ENCODE assay signal across 14 mouse cellular contexts in genomic region chr12:70070306-70070705, GRCm38 (mm10). TPM values are rescaled to one million over a fixed set of nuclear protein-coding genes. Genes with fewer than 3 reads are reported as not detected.
DNase-seq lines count a peak whose midpoint lies in the region; ATAC-seq and TF ChIP-seq lines count a peak whose summit lies in the region.
"Had no signal": no experiment of that assay in that cellular context is flagged by ENCODE, and none has a peak within 500 bp of the region (broad histone marks: within the 10 kb centered on the region; RNA-seq: fewer than 3 reads in every experiment).

No protein-coding gene starts in this region.

- H3K4me3 ChIP-seq in forebrain, embryonic 13.5 days: no peak overlapping the region
- no peak overlapping the region for H3K4me3 ChIP-seq in hindbrain, postnatal 0 days (ENCODE audit: low read length)
- H3K4me3 ChIP-seq in midbrain, embryonic 16.5 days (ENCODE audit: low read depth, low read length): no peak overlapping the region
- no peak overlapping the region for H3K4me3 ChIP-seq in liver, postnatal 0 days (ENCODE audit: low read depth, low read length)
- H3K4me3 ChIP-seq: erythroblast, embryonic 14.5 days; heart, embryonic 15.5 days; lung, embryonic 15.5 days; megakaryocyte, embryonic 14.5 days had no signal

- ATAC-seq in forebrain, embryonic 13.5 days: peak; percentile 55
- ATAC-seq in hindbrain, postnatal 0 days: peak; percentile 16; the same call in 1 of the 2 replicates
- peak; percentile 43; the same call in 1 of the 2 replicates for ATAC-seq in midbrain, embryonic 16.5 days
- ATAC-seq in liver, postnatal 0 days: no peak

- peak; percentile 70 for DNase-seq in embryo, embryonic 10 days (ENCODE audit: low spot score)
- no peak for DNase-seq in hindbrain, postnatal 0 days (ENCODE audit: low spot score)
- DNase-seq in frontal cortex, postnatal 14 days (ENCODE audit: low spot score in 2 of 2): no peak
- DNase-seq in spleen, postnatal 14 days (ENCODE audit: low spot score in 2 of 2): no peak
- no peak for DNase-seq in liver, postnatal 0 days
- DNase-seq in cerebellum, adult 11-12 months: no peak
- DNase-seq: cerebellum, adult 9-11 months; thymus, adult 18-20 months had no signal

- peaks cover 42% of the 10 kb centered on the region for H3K4me1 ChIP-seq in forebrain, embryonic 13.5 days
- H3K4me1 ChIP-seq in hindbrain, postnatal 0 days (ENCODE audit: insufficient read depth, low read length): 0 out of 2 replicates have a peak, but pooled peaks cover 4% of the 10 kb centered on the region
- peaks cover 30% of the 10 kb centered on the region for H3K4me1 ChIP-seq in midbrain, embryonic 16.5 days (ENCODE audit: control insufficient read depth, insufficient read depth, low read length)
- H3K4me1 ChIP-seq in liver, postnatal 0 days (ENCODE audit: insufficient read depth): no peaks in the 10 kb centered on the region
- H3K4me1 ChIP-seq: lung, embryonic 15.5 days had no signal

- no peak for TF ChIP-seq EP300 in liver, postnatal 0 days (IDR thresholded peaks at IDR 0.05; ENCODE audit: low read depth)

- no peaks in the 10 kb centered on the region for H3K27me3 ChIP-seq in forebrain, embryonic 13.5 days
- H3K27me3 ChIP-seq in hindbrain, postnatal 0 days (ENCODE audit: insufficient read depth, low read length): no peaks in the 10 kb centered on the region
- H3K27me3 ChIP-seq in midbrain, embryonic 16.5 days (ENCODE audit: control insufficient read depth, insufficient read depth, low read depth, low read length): no peaks in the 10 kb centered on the region
- no peaks in the 10 kb centered on the region for H3K27me3 ChIP-seq in liver, postnatal 0 days (ENCODE audit: insufficient read depth, low read length)
- H3K27me3 ChIP-seq: heart, embryonic 15.5 days; lung, embryonic 15.5 days; megakaryocyte, embryonic 14.5 days had no signal

- H3K9ac ChIP-seq in forebrain, embryonic 13.5 days: 0 out of 2 replicates have a peak overlapping the region, but pooled peaks have one; percentile 6
- no peak overlapping the region for H3K9ac ChIP-seq in hindbrain, postnatal 0 days (replicated peaks; ENCODE audit: low read length)
- no peak overlapping the region for H3K9ac ChIP-seq in midbrain, embryonic 16.5 days (ENCODE audit: low read depth, low read length)
- H3K9ac ChIP-seq in liver, postnatal 0 days (replicated peaks): no peak overlapping the region
- H3K9ac ChIP-seq: heart, embryonic 15.5 days; lung, embryonic 15.5 days had no signal

- H3K4me2 ChIP-seq in forebrain, embryonic 13.5 days: peak overlapping the region; percentile 31
- H3K4me2 ChIP-seq in hindbrain, postnatal 0 days (ENCODE audit: low read depth, low read length): no peak overlapping the region
- H3K4me2 ChIP-seq in midbrain, embryonic 16.5 days (ENCODE audit: low read length): no peak overlapping the region
- H3K4me2 ChIP-seq in liver, postnatal 0 days (ENCODE audit: low read depth, low read length): no peak overlapping the region
- H3K4me2 ChIP-seq: heart, embryonic 15.5 days; lung, embryonic 15.5 days had no signal

- 6% methylated on average over 4 of the region's 4 CpGs for WGBS in forebrain, embryonic 13.5 days
- 25% methylated on average over 4 of the region's 4 CpGs for WGBS in hindbrain, postnatal 0 days
- 19% methylated on average over 4 of the region's 4 CpGs for WGBS in midbrain, embryonic 16.5 days
- 70% methylated on average over 4 of the region's 4 CpGs for WGBS in liver, postnatal 0 days (ENCODE audit: insufficient replicate concordance)

- no peak for TF ChIP-seq CTCF in hindbrain, postnatal 0 days (IDR thresholded peaks at IDR 0.05; ENCODE audit: low read depth)
- TF ChIP-seq CTCF in liver, postnatal 0 days (IDR thresholded peaks at IDR 0.05; ENCODE audit: low read depth): no peak

- H3K9me3 ChIP-seq in forebrain, embryonic 13.5 days (replicated peaks): no peaks in the 10 kb centered on the region
- H3K9me3 ChIP-seq in hindbrain, postnatal 0 days (ENCODE audit: low read length): no peaks in the 10 kb centered on the region
- no peaks in the 10 kb centered on the region for H3K9me3 ChIP-seq in midbrain, embryonic 16.5 days (replicated peaks; ENCODE audit: control insufficient read depth, low read length, poor library complexity, severe bottlenecking)
- no peaks in the 10 kb centered on the region for H3K9me3 ChIP-seq in liver, postnatal 0 days (ENCODE audit: low read length)
- H3K9me3 ChIP-seq: heart, embryonic 15.5 days; lung, embryonic 15.5 days; megakaryocyte, embryonic 14.5 days had no signal

- peak overlapping the region; percentile 63 for H3K27ac ChIP-seq in forebrain, embryonic 13.5 days
- H3K27ac ChIP-seq in hindbrain, postnatal 0 days: no peak overlapping the region
- H3K27ac ChIP-seq in midbrain, embryonic 16.5 days (ENCODE audit: low read length): 0 out of 2 replicates have a peak overlapping the region, but pooled peaks have one; percentile 44
- H3K27ac ChIP-seq in liver, postnatal 0 days (ENCODE audit: low read depth): no peak overlapping the region
- H3K27ac ChIP-seq: heart, embryonic 15.5 days; lung, embryonic 15.5 days had no signal

- no peaks in the 10 kb centered on the region; the same call in 1 of the 2 replicates for H3K36me3 ChIP-seq in forebrain, embryonic 13.5 days (ENCODE audit: poor library complexity, severe bottlenecking)
- H3K36me3 ChIP-seq in hindbrain, postnatal 0 days (ENCODE audit: insufficient read depth, low read length): no peaks in the 10 kb centered on the region
- H3K36me3 ChIP-seq in midbrain, embryonic 16.5 days (ENCODE audit: control insufficient read depth, insufficient read depth, low read length): no peaks in the 10 kb centered on the region
- no peaks in the 10 kb centered on the region for H3K36me3 ChIP-seq in liver, postnatal 0 days (replicated peaks; ENCODE audit: insufficient read depth, low read length)
- H3K36me3 ChIP-seq: heart, embryonic 15.5 days; lung, embryonic 15.5 days had no signal

RNA-seq across cellular contexts. Expression of gene Nin, which starts 43.2 kb away (rescaled TPM):
- 14.1 and 14.5 TPM in 2 replicates for polyA plus RNA-seq in forebrain, embryonic 13.5 days (2015; fragmentation: Nextera tagmentation; extraction: Ambion mirVana)
- total RNA-seq in hindbrain, postnatal 0 days (2014; rRNA removed): 18.9 and 24.2 TPM in 2 replicates
- polyA plus RNA-seq in hindbrain, postnatal 0 days (2015; fragmentation: Nextera tagmentation; extraction: Ambion mirVana): 6.1 and 6.2 TPM in 2 replicates
- 14.1 and 16.3 TPM in 2 replicates for polyA plus RNA-seq in midbrain, embryonic 16.5 days (2015; fragmentation: Nextera tagmentation; extraction: Ambion mirVana)
- polyA plus RNA-seq in liver, postnatal 0 days (2015; fragmentation: Nextera tagmentation; extraction: Ambion mirVana): 1.9 and 2.9 TPM in 2 replicates

Comparison
In these comparisons a context has a peak if more than half of its experiments do, and no peak if none do; other contexts are left out.
1. H3K27ac ChIP-seq: peak in forebrain, embryonic 13.5 days (single experiment) and midbrain, embryonic 16.5 days (single experiment); none in hindbrain, postnatal 0 days (single experiment) and liver, postnatal 0 days (single experiment).